Mouse (Mus musculus) forebrain, embryonic 16.5 days (tissue): ENCODE data around the gene Gm49405. TPM values are rescaled to one million over a fixed set of nuclear protein-coding genes. Genes with fewer than 3 reads are reported as not detected.

ENCODE experiments used
- ATAC-seq: fragments of 200-750 bp; cut with Nextera tagmentation; 2 replicates; pipeline ENCODE4 v1.8.0; 2017; ENCODE audit warnings: mild to moderate bottlenecking, moderate library complexity
- H3K27ac ChIP-seq: fragments of 300-500 bp; sonication (generic); 2 replicates; pipeline ENCODE4 v1.5.1; 2014; ENCODE audit warnings: low read length, control low read depth
- H3K27me3 ChIP-seq: fragments of 300-500 bp; sonication (generic); replicated peaks from 2 replicates; pipeline ENCODE4 v1.6.1; 2014; ENCODE audit warnings: low read length; ENCODE audit not compliant: control insufficient read depth, insufficient read depth
- H3K36me3 ChIP-seq: fragments of 300-500 bp; sonication (generic); 2 replicates; pipeline ENCODE4 v1.6.1; 2014; ENCODE audit not compliant: control insufficient read depth, insufficient read depth
- H3K4me1 ChIP-seq: fragments of 300-500 bp; sonication (generic); replicated peaks from 2 replicates; pipeline ENCODE4 v1.6.1; 2014; ENCODE audit warnings: low read length; ENCODE audit not compliant: control insufficient read depth, insufficient read depth
- H3K4me2 ChIP-seq: fragments of 300-500 bp; sonication (generic); 2 replicates; pipeline ENCODE4 v1.6.1; 2014; ENCODE audit warnings: mild to moderate bottlenecking, low read length, control low read depth
- H3K4me3 ChIP-seq: fragments of 300-500 bp; sonication (generic); replicated peaks from 2 replicates; pipeline ENCODE4 v1.5.1; 2014; ENCODE audit warnings: mild to moderate bottlenecking, low read length, control low read depth
- H3K9ac ChIP-seq: fragments of 300-500 bp; sonication (generic); replicated peaks from 2 replicates; pipeline ENCODE4 v1.6.1; 2014; ENCODE audit warnings: low read depth, low read length, control low read depth
- H3K9me3 ChIP-seq: fragments of 300-500 bp; sonication (generic); 2 replicates; pipeline ENCODE4 v1.6.1; 2016; ENCODE audit warnings: low read length; ENCODE audit not compliant: control insufficient read depth
- WGBS: fragments of 180-500 bp; shearing (Covaris S2); extraction: QIAGEN DNeasy Blood & Tissue Kit; methylation state at CpG from one replicate; pipeline ENCODE4 v1.1.7; 2014; 5-methylcytosine and 5-hydroxymethylcytosine counted together
- polyA plus RNA-seq: library from polyadenylated mRNA; unstranded; fragments of >200 nt; fragmentation: Nextera tagmentation; extraction: Ambion mirVana; gene quantifications from 2 replicates; pipeline ENCODE4 v1.2.1, GENCODE M21; 2015

Gm49405 gene
- polyA plus RNA-seq, 1 experiment from 2014 or later = 9.6 TPM

- Histone ChIP-seq H3K4me2 (no peak overlapping the region), H3K27me3 (no peaks in the 10 kb centered on the region), H3K9ac (no peak overlapping the region), H3K9me3 (no peaks in the 10 kb centered on the region), H3K27ac (no peak overlapping the region), H3K36me3 (no peaks in the 10 kb centered on the region), H3K4me1 (peaks cover 2% of the 10 kb centered on the region), H3K4me3 (no peak overlapping the region)
- no peak for ATAC-seq
- 95% methylated on average over 5 of the region's 5 CpGs for WGBS
Observed at GRCm38 (mm10) chr19:4051016-4051415, 50.6 kb downstream of the Gm49405 start.

GRCm38 (mm10) chr19:4051741-4052515, 51.5 kb downstream of the Gm49405 start:
- H3K4me3 ChIP-seq = no peak overlapping the region
- no peaks in the 10 kb centered on the region for H3K27me3 ChIP-seq

GRCm38 (mm10) chr19:4052516-4053030, 52.1 kb downstream of the Gm49405 start:
- no peak overlapping the region for H3K4me2 ChIP-seq
- no peaks in the 10 kb centered on the region for H3K27me3 ChIP-seq
- ATAC-seq = no peak
- H3K4me3 ChIP-seq = no peak overlapping the region
- no peaks in the 10 kb centered on the region for H3K36me3 ChIP-seq
- no peaks in the 10 kb centered on the region for H3K9me3 ChIP-seq
- H3K4me1 ChIP-seq = no peaks in the 10 kb centered on the region
- 82% methylated on average over 5 of the region's 5 CpGs for WGBS
- no peak overlapping the region for H3K9ac ChIP-seq
- no peak overlapping the region for H3K27ac ChIP-seq

More at GRCm38 (mm10) chr19:4051741-4052515, 51.5 kb downstream of the Gm49405 start:
- no peak for ATAC-seq
- Histone ChIP-seq H3K36me3 (no peaks in the 10 kb centered on the region), H3K4me1 (no peaks in the 10 kb centered on the region), H3K9me3 (no peaks in the 10 kb centered on the region), H3K9ac (no peak overlapping the region), H3K4me2 (no peak overlapping the region), H3K27ac (no peak overlapping the region)
- 52% methylated on average over 10 of the region's 10 CpGs for WGBS

- no peak for ATAC-seq
- H3K4me3 ChIP-seq = no peak overlapping the region
- no peak overlapping the region for H3K27ac ChIP-seq
- WGBS = 90% methylated on average over 5 of the region's 5 CpGs
- H3K9me3 ChIP-seq = no peaks in the 10 kb centered on the region
- no peak overlapping the region for H3K4me2 ChIP-seq
- H3K36me3 ChIP-seq = no peaks in the 10 kb centered on the region
- H3K4me1 ChIP-seq = no peaks in the 10 kb centered on the region
- no peak overlapping the region for H3K9ac ChIP-seq
- no peaks in the 10 kb centered on the region for H3K27me3 ChIP-seq
Observed at GRCm38 (mm10) chr19:4054613-4055012, 54.2 kb downstream of the Gm49405 start.

Other genes starting within 250 kb of the Gm49405 start
- gene Kmt5b, start 233.2 kb upstream of the Gm49405 start, polyA plus RNA-seq = 56.7 and 58.5 TPM in 2 replicates
- 57.5 and 66.7 TPM in 2 replicates for gene Chka, start 148.9 kb upstream of the Gm49405 start, polyA plus RNA-seq
- 9.0 and 11.2 TPM in 2 replicates for gene Tcirg1, start 93.5 kb upstream of the Gm49405 start, polyA plus RNA-seq
- gene Ndufs8, start 87.9 kb upstream of the Gm49405 start, polyA plus RNA-seq = 186 and 207 TPM in 2 replicates
- gene Aldh3b1, start 70.8 kb upstream of the Gm49405 start, polyA plus RNA-seq = 1.2 and 1.4 TPM in 2 replicates
- 7.7 TPM in 2 replicates for gene Unc93b1, start 65.4 kb upstream of the Gm49405 start, polyA plus RNA-seq
- gene Aldh3b3, start 42.0 kb upstream of the Gm49405 start, polyA plus RNA-seq = not detected in 2 replicates
- gene Aldh3b2, start 28.3 kb upstream of the Gm49405 start, polyA plus RNA-seq = 0.30 and 1.1 TPM in 2 replicates
- 1.5 and 1.7 TPM in 2 replicates for gene Acy3, start 14.1 kb upstream of the Gm49405 start, polyA plus RNA-seq
- not detected in 2 replicates for gene Tbx10, start 7.9 kb upstream of the Gm49405 start, polyA plus RNA-seq
- 34.0 and 42.1 TPM in 2 replicates for gene Nudt8, start within 50 bp of the Gm49405 start, polyA plus RNA-seq
- gene Doc2g, start 2.7 kb downstream of the Gm49405 start, polyA plus RNA-seq = 8.8 and 13.2 TPM in 2 replicates
- gene Ndufv1, start 12.2 kb downstream of the Gm49405 start, polyA plus RNA-seq = 221 and 239 TPM in 2 replicates
- 402 and 460 TPM in 2 replicates for gene Gstp1, start 37.4 kb downstream of the Gm49405 start, polyA plus RNA-seq
- 1.1 and 4.1 TPM in 2 replicates for gene Gstp2, start 45.4 kb downstream of the Gm49405 start, polyA plus RNA-seq
- not detected in 2 replicates for gene Gstp3, start 58.9 kb downstream of the Gm49405 start, polyA plus RNA-seq
- gene Cabp2, start 81.0 kb downstream of the Gm49405 start, polyA plus RNA-seq = not detected in 2 replicates
- gene Cdk2ap2, start 96.6 kb downstream of the Gm49405 start, polyA plus RNA-seq = 76.6 and 80.3 TPM in 2 replicates
- gene Pitpnm1, start 99.4 kb downstream of the Gm49405 start, polyA plus RNA-seq = 49.6 and 75.5 TPM in 2 replicates
- 91.4 and 91.6 TPM in 2 replicates for gene Aip, start 125.2 kb downstream of the Gm49405 start, polyA plus RNA-seq
- gene Gpr152, start 139.2 kb downstream of the Gm49405 start, polyA plus RNA-seq = not detected in 2 replicates
- gene Cabp4, start 143.4 kb downstream of the Gm49405 start, polyA plus RNA-seq = 0.22 TPM in 1 of 2 replicates, not detected in the other
- gene Coro1b, start 148.0 kb downstream of the Gm49405 start, polyA plus RNA-seq = 143 and 145 TPM in 2 replicates
- 0.39 TPM in 1 of 2 replicates, not detected in the other for gene Ptprcap, start 153.0 kb downstream of the Gm49405 start, polyA plus RNA-seq
- 52.6 and 59.8 TPM in 2 replicates for gene Rps6kb2, start 162.7 kb downstream of the Gm49405 start, polyA plus RNA-seq
- gene Carns1, start 174.9 kb downstream of the Gm49405 start, polyA plus RNA-seq = 2.8 and 4.1 TPM in 2 replicates
- 0.29 and 0.42 TPM in 2 replicates for gene Tbc1d10c, start 190.7 kb downstream of the Gm49405 start, polyA plus RNA-seq
- 551 and 574 TPM in 2 replicates for gene Ppp1ca, start 191.4 kb downstream of the Gm49405 start, polyA plus RNA-seq
- 22.6 and 26.1 TPM in 2 replicates for gene Rad9a, start 201.0 kb downstream of the Gm49405 start, polyA plus RNA-seq
- gene Clcf1, start 213.6 kb downstream of the Gm49405 start, polyA plus RNA-seq = 0.40 and 0.49 TPM in 2 replicates
- not detected in 2 replicates for gene AC109138.7, start 213.7 kb downstream of the Gm49405 start, polyA plus RNA-seq
- gene Pold4, start 231.3 kb downstream of the Gm49405 start, polyA plus RNA-seq = 19.6 and 21.9 TPM in 2 replicates